17 mouse cellular contexts compared by ENCODE assay signal in the genomic region with DNA sequence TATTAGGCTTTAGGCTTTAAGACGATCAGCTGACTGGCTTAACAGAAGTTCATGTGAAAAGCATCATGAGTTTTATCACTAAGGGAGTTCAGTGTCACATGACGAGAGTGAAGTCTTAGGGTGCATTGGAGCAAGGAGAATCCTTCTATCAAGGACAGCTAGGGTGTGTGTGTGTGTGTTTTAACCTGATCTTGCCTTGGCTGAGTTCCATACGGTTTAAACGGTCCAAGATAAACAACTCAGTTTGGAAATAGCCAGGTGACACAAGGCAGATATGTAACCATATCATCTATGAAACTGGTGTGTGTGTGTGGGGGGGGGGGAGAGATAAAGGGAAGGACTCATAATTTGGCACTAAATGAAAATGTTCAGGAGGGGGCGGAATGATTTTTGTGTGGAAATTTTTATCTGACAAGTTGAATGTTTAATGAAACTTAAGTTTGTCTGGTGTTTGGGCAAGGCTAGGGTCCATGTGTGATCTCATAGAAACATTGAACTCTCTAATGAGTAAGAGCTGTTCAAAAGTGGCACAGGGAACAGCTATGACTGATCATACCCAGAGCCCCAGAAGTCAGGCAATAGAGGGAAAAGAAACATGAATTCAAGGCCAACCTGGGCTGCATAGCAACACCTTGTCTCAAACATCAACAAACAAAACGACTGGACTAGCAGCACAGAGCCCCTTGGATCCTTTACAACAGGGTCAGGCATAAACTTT.
DNase-seq lines count a peak whose midpoint lies in the region; ATAC-seq and TF ChIP-seq lines count a peak whose summit lies in the region.
"Had no signal": no experiment of that assay in that cellular context is flagged by ENCODE, and none has a peak within 500 bp of the region (broad histone marks: within the 10 kb centered on the region; RNA-seq: fewer than 3 reads in every experiment).

No protein-coding gene starts in this region.

- no peak overlapping the region for H3K27ac ChIP-seq in intestine, embryonic 15.5 days
- H3K27ac ChIP-seq in intestine, postnatal 0 days (ENCODE audit: low read depth, low read length): no peak overlapping the region
- H3K27ac ChIP-seq in macrophage: peak overlapping the region; percentile 27
- H3K27ac ChIP-seq: embryonic facial prominence, embryonic 13.5 days; layer of hippocampus, adult 2 months; limb, embryonic 10.5 days; neural tube, embryonic 13.5 days had no signal

- no peaks in the 10 kb centered on the region for H3K27me3 ChIP-seq in intestine, embryonic 15.5 days (replicated peaks)
- H3K27me3 ChIP-seq in intestine, postnatal 0 days (replicated peaks; ENCODE audit: control insufficient read depth, insufficient read depth, low read length): no peaks in the 10 kb centered on the region
- H3K27me3 ChIP-seq: embryonic facial prominence, embryonic 13.5 days; neural tube, embryonic 13.5 days had no signal

- H3K79me2 ChIP-seq in macrophage (ENCODE audit: inconsistent target): peaks cover 33% of the 10 kb centered on the region; the same call in 1 of the 2 replicates

- ATAC-seq in intestine, embryonic 15.5 days: peak; percentile 69
- ATAC-seq in intestine, postnatal 0 days: no peak
- peak; percentile 81 for ATAC-seq in erythroid progenitor cell, adult 5-6 weeks (replicated peaks; ENCODE audit: low FRiP score, poor library complexity, severe bottlenecking)
- ATAC-seq in CD4-positive, CD25-positive, alpha-beta regulatory T cell, adult 4 months: no peak
- ATAC-seq: forebrain, embryonic 16.5 days; midbrain, embryonic 16.5 days had no signal

- no peaks in the 10 kb centered on the region for H3K9me3 ChIP-seq in intestine, embryonic 15.5 days
- no peaks in the 10 kb centered on the region for H3K9me3 ChIP-seq in intestine, postnatal 0 days (ENCODE audit: control insufficient read depth)
- H3K9me3 ChIP-seq: embryonic facial prominence, embryonic 13.5 days; limb, embryonic 10.5 days had no signal

- H3K36me3 ChIP-seq in intestine, embryonic 15.5 days: no peaks in the 10 kb centered on the region
- H3K36me3 ChIP-seq in intestine, postnatal 0 days (ENCODE audit: control insufficient read depth, insufficient read depth): no peaks in the 10 kb centered on the region
- H3K36me3 ChIP-seq in macrophage (ENCODE audit: inconsistent target): no peaks in the 10 kb centered on the region
- H3K36me3 ChIP-seq: embryonic facial prominence, embryonic 13.5 days; limb, embryonic 10.5 days; neural tube, embryonic 13.5 days had no signal

- 51% methylated on average over 6 of the region's 6 CpGs for WGBS in intestine, embryonic 15.5 days
- WGBS in intestine, postnatal 0 days: 42% methylated on average over 6 of the region's 6 CpGs
- 88% methylated on average over 6 of the region's 6 CpGs for WGBS in macrophage (ENCODE audit: missing documents)

- peaks cover 18% of the 10 kb centered on the region for H3K4me1 ChIP-seq in intestine, embryonic 15.5 days (replicated peaks)
- H3K4me1 ChIP-seq in intestine, postnatal 0 days (replicated peaks; ENCODE audit: control insufficient read depth, insufficient read depth, low read length): 0 out of 2 replicates have a peak, but pooled peaks cover 4% of the 10 kb centered on the region

- no peak for TF ChIP-seq CTCF in intestine, postnatal 0 days (IDR thresholded peaks at IDR 0.05; ENCODE audit: low read depth)

- H3K4me3 ChIP-seq in intestine, embryonic 15.5 days (replicated peaks): no peak overlapping the region
- H3K4me3 ChIP-seq in intestine, postnatal 0 days (ENCODE audit: low read depth, low read length): no peak overlapping the region
- H3K4me3 ChIP-seq in macrophage (ENCODE audit: inconsistent target): no peak overlapping the region
- H3K4me3 ChIP-seq: embryonic facial prominence, embryonic 13.5 days; layer of hippocampus, adult 2 months; limb, embryonic 10.5 days; neural tube, embryonic 13.5 days had no signal

- H3K4me2 ChIP-seq in intestine, embryonic 15.5 days (replicated peaks): no peak overlapping the region
- H3K4me2 ChIP-seq in intestine, postnatal 0 days (replicated peaks; ENCODE audit: low read depth): no peak overlapping the region
- H3K4me2 ChIP-seq: embryonic facial prominence, embryonic 13.5 days; neural tube, embryonic 13.5 days had no signal

- DNase-seq in MEL-GATA-1-ER (ENCODE audit: extremely low read depth, low read depth): peak; percentile 95
- no peak for DNase-seq in urinary bladder, postnatal 36 days (ENCODE audit: low spot score in 2 of 2)
- DNase-seq in testis, postnatal 10 days (ENCODE audit: low spot score): no peak
- DNase-seq: cerebellum, postnatal 14 days; gastrocnemius, postnatal 36 days; lung, postnatal 36 days had no signal

- no peak overlapping the region for H3K9ac ChIP-seq in intestine, embryonic 15.5 days
- H3K9ac ChIP-seq in intestine, postnatal 0 days (ENCODE audit: low read depth, low read length): no peak overlapping the region
- H3K9ac ChIP-seq: embryonic facial prominence, embryonic 13.5 days; neural tube, embryonic 13.5 days had no signal

Comparison
In these comparisons a context has a peak if more than half of its experiments do, and no peak if none do; other contexts are left out.
1. ATAC-seq: peak in intestine, embryonic 15.5 days (single experiment) and erythroid progenitor cell, adult 5-6 weeks (single experiment); none in intestine, postnatal 0 days (single experiment) and CD4-positive, CD25-positive, alpha-beta regulatory T cell, adult 4 months (single experiment).